Mouse (Mus musculus) brain, embryonic 14.5 days (tissue): ENCODE measurements around the gene Eml4. TPM values are rescaled to one million over a fixed set of nuclear protein-coding genes. Genes with fewer than 3 reads are reported as not detected.

Source experiments
- DNase-seq: peaks from one replicate; pipeline ENCODE4 v3.0.0-alpha.2; 2011; ENCODE audit warnings: low read depth
- CTCF ChIP-seq: fragments of 200-500 bp; IDR thresholded peaks from 2 replicates; pipeline ENCODE4 v1.5.1; 2012; ENCODE audit warnings: inconsistent platforms, mild to moderate bottlenecking, moderate library complexity, borderline replicate concordance; ENCODE audit not compliant: insufficient read depth, insufficient read length; ENCODE audit errors: extremely low read depth
- POLR2A ChIP-seq: fragments of 200-500 bp; IDR thresholded peaks from 2 replicates; pipeline ENCODE4 v1.6.1; 2012; ENCODE audit warnings: mild to moderate bottlenecking, inconsistent platforms, borderline replicate concordance; ENCODE audit not compliant: poor library complexity, insufficient read depth, insufficient read length, severe bottlenecking; ENCODE audit errors: extremely low read depth
- polyA plus RNA-seq: library from polyadenylated mRNA; depleted of rRNA; stranded (reverse); fragments of >200 nt; gene quantifications from 2 replicates; pipeline ENCODE4 v1.2.3, GENCODE M21; 2012

Gene Eml4
- polyA plus RNA-seq, 1 experiment, result 56.1 TPM

DNA sequence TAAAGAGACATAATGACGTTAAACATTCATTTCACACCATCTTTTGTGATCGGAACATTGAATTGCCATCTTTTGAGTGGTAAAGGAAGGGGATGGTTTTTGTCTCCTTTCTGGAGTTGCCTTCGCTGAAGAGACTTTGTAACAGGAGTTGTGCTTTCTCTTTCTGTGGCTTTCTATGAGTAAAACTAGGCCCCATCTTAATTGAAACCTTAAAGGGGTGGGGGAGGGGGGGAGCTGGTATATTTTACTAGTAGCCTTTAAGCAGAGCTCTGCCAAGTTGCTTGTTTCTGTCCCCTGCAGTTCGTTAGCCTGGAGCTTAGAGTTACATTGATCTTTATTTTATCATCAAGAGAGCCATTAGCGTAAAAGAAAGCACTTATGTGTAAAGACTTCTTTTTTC is 2.3 kb downstream of the Eml4 start:
- TF ChIP-seq CTCF (no peak), POLR2A (no peak)
- DNase-seq, result no peak

DNA sequence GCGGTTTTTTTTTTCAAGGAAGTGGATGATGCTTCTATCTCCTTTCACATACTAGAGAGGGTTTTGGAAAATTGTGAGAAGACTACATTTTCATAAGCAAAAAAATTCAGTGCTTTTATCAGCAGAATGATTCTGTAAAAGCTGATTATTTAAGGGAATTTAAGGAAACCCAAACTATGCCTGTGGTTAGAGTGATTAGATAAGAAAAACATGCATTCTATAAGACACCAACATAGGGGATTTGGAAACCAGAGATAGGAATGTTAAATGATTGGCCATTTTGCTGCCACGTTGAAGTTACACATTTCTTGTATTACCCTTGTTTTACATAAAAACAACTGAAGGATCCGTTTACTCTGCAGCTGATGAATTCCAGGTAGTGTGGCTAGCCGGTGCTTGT is 2.7 kb downstream of the Eml4 start:
- no peak for DNase-seq
- no peak for TF ChIP-seq CTCF
- TF ChIP-seq POLR2A, result no peak

DNA sequence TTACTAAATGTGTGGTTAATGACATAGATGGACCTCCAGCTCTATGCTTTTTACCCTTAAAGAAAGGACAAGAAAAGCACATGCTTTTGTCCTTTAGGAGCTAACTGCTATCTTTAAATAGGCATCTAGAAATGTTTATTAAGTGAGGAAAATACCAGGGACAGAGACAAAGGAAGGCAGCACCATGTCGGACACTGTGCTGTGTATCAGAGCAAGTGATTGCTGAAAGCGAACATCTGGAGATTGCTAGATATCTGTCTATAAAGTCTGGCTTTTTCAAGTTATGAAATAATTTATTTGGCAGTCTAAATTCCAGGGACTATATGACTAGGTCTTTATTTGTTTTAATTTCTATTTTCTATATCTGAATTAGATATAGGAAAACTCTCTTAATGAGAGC is 4.8 kb downstream of the Eml4 start:
- TF ChIP-seq POLR2A, result no peak
- DNase-seq, result no peak

DNA sequence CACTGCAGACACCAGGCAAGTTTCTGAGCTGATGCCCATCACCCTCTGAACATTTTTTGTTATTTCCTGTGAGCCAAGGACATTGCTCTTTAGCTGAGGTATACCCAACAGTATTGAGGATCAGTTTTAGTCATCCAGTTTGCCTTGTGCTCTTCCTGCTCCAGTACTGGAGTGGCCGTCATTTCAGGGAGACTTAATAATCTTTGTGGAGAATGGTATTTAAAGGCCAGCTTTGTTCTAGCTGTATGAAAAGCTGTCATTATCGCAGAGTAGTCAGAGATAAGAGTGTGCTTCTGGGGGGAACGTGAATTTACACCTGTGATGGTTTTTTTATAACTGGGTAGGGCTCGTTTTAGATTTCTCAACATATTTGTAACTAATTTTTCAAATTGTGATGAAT is 9.2 kb downstream of the Eml4 start:
- TF ChIP-seq POLR2A, result no peak
- TF ChIP-seq CTCF, result no peak
- no peak for DNase-seq

GRCm38 (mm10) chr17:83360796-83361566 is 10.2 kb downstream of the Eml4 start:
- no peak for TF ChIP-seq POLR2A
- TF ChIP-seq CTCF, result no peak
- no peak for DNase-seq

DNA sequence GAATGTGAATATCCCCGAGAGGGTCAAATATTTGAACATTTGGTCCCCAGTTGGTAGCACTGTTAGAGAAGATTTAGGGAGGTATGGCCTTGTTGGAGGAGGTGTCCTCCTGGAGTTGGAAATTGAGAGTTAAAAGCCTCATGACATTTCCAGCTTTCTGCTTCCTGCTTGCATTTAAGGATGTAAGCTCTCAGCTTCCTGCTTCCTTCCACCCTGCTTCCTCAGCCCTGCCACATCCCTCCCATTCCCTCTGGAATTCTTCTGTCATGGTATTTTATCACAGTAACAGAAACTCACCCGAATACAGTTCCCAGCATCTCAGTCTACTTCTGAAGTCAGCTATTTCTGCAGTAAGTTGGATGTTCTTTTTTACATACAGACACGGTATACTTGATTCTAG is 12.3 kb downstream of the Eml4 start:
- no peak for DNase-seq
- no peak for TF ChIP-seq CTCF
- no peak for TF ChIP-seq POLR2A

DNA sequence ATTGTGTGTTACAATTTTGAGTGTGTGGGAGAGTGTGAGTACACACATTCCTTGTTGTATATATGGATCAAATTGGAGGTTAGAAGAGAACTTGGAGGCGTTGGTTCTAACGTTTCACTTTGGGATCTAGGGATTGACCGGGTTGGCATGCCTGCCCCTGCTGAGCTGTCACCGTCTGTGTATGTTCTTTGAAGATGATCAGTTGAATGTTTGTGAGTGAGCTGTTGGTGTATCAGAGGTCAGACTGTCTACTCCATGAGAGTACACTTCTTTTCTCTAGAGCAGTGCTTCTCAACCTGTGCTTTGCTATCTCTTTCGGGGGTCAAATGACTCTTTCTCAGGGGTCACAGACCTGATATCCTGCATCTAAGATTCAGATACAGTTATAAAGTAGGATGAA is 13.6 kb downstream of the Eml4 start:
- DNase-seq, result no peak
- TF ChIP-seq POLR2A, result no peak
- no peak for TF ChIP-seq CTCF

GRCm38 (mm10) chr17:83365130-83365529 is 14.4 kb downstream of the Eml4 start:
- TF ChIP-seq POLR2A, result no peak
- no peak for DNase-seq

DNA sequence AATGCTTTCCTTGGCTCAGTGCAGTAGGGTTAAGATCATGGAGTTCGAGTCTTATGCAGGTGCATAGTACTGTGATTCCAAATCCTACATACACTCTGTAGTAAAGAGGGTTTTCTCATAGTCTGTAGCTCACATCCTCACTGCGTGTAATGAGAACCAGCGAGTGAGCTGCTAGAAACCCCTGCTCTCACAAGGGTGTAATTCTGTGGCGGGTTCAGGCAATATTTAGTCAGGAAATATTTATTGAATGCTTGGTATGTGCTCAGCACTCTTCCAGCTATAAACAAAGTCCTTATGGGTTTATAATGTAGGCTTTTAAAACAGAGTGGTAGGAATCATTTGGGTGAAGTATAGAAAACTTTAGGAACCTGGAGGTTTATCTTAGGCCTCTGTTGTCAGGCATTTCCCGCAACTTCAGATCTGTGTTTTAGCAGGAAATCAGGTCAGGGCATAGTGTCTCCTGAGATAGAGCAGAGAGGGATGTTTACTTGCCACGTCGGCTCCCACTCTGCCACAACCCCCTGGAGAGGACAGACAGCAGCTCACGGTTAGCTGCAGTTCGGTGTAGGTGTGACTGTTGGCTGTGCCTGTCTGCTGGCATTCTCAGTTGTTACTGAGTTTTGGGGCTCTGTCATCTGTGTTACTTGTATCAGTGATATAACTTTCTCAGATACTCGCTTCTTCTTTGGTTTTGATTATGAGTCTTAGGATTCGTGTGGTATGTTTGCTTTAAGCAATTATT is 15.1 kb downstream of the Eml4 start:
- DNase-seq, result no peak
- no peak for TF ChIP-seq POLR2A
- no peak for TF ChIP-seq CTCF

GRCm38 (mm10) chr17:83367387-83367786 is 16.7 kb downstream of the Eml4 start:
- no peak for DNase-seq
- TF ChIP-seq POLR2A (no peak), CTCF (no peak)

DNA sequence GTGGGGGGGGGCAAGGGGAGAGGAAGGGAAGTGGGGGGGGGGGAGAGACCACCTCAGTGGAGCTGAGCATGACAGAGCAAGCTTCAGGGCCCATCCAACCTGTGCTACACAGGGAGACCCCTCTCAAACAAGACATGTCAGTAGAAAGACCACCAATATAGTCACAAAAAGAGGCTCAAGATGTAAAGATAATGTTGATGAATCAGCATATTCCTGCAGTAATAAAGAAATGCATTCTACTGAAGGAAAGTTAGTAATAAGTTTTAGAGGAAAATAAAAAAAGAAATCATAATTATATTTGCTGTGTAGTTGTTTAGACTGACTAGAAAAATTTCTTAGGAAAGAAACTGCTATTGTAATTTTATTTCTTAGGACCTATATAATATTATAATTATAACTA is 23.4 kb downstream of the Eml4 start:
- DNase-seq, result no peak

DNA sequence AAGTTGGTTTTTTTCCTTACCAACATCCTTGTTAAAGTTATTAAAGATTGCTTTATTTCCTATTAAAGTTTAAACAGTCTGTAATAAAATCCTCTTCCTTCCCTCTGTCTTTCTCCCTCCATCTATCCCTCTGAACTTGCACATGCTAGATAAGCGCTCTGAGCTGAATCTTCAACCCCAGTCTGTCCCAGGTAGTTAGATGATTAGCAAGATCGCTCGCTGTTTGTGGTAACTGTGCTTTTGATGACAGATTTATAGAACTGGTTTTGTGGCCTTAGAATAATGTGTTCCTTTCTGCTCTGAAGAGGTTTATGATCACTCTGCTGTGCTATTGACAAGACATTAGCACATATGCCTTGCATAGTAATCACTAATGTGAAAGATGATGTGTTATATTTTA is 25.1 kb downstream of the Eml4 start:
- TF ChIP-seq CTCF (no peak), POLR2A (no peak)
- DNase-seq, result no peak

More for the DNA sequence above, 23.4 kb downstream of the Eml4 start:
- no peak for TF ChIP-seq POLR2A
- no peak for TF ChIP-seq CTCF
